Mouse (Mus musculus): Measurements from ENCODE around the gene Pnmal2. TPM values are rescaled to one million over a fixed set of nuclear protein-coding genes. Genes with fewer than 3 reads are reported as not detected.

Pnmal2 gene
- 2.6 and 5.7 TPM in 2 replicates for polyA plus RNA-seq (2016; fragmentation: Nextera tagmentation; extraction: Ambion mirVana)

- Histone ChIP-seq H3K27ac (peak within 1 kb of the TSS; percentile 86), H3K4me3 (peak within 1 kb of the TSS; percentile 72), H3K27me3 (ENCODE audit: low read depth, poor library complexity, severe bottlenecking) (peaks cover 47% of the 10 kb centered on the region), H3K36me3 (no peaks in the 10 kb centered on the region), H3K4me1 (peaks cover 49% of the 10 kb centered on the region), H3K9me3 (replicated peaks) (no peaks in the 10 kb centered on the region)
- DNase-seq (ENCODE audit: low spot score): peak; percentile 94
- WGBS: 16% methylated on average over 36 of the region's 36 CpGs
Observed at GRCm38 (mm10) chr7:16944061-16944807, at the start of gene Pnmal2. Gene Pnmal2 (plus strand): TSS chr7:16944682.

GRCm38 (mm10) chr7:16895000-16895399 lies 49.5 kb upstream of the Pnmal2 start:
- H3K9me3 ChIP-seq (replicated peaks): no peaks in the 10 kb centered on the region
- peaks cover 22% of the 10 kb centered on the region for H3K27me3 ChIP-seq (ENCODE audit: low read depth, poor library complexity, severe bottlenecking)
- peaks cover 57% of the 10 kb centered on the region for H3K4me1 ChIP-seq
- H3K4me3 ChIP-seq: peak overlapping the region; percentile 53
- under 1% methylated on average over 24 of the region's 24 CpGs for WGBS
- H3K27ac ChIP-seq: peak overlapping the region; percentile 65
- peak; percentile 91 for DNase-seq (ENCODE audit: low spot score)
- H3K36me3 ChIP-seq: peaks cover 14% of the 10 kb centered on the region

GRCm38 (mm10) chr7:16895511-16895910 lies 49.0 kb upstream of the Pnmal2 start:
- DNase-seq (ENCODE audit: low spot score): no peak
- no peaks in the 10 kb centered on the region for H3K9me3 ChIP-seq (replicated peaks)
- H3K36me3 ChIP-seq: peaks cover 14% of the 10 kb centered on the region
- H3K27me3 ChIP-seq (ENCODE audit: low read depth, poor library complexity, severe bottlenecking): peaks cover 24% of the 10 kb centered on the region
- peak overlapping the region; percentile 53 for H3K4me3 ChIP-seq
- WGBS: 31% methylated on average over 10 of the region's 10 CpGs
- peaks cover 57% of the 10 kb centered on the region for H3K4me1 ChIP-seq
- peak overlapping the region; percentile 65; the same call in 1 of the 2 replicates for H3K27ac ChIP-seq

GRCm38 (mm10) chr7:16900526-16900925 lies 44.0 kb upstream of the Pnmal2 start:
- peaks cover 36% of the 10 kb centered on the region for H3K4me1 ChIP-seq
- 27% methylated on average over 5 of the region's 5 CpGs for WGBS
- H3K27ac ChIP-seq: no peak overlapping the region
- DNase-seq (ENCODE audit: low spot score): no peak
- H3K36me3 ChIP-seq: peaks cover 14% of the 10 kb centered on the region
- H3K27me3 ChIP-seq (ENCODE audit: low read depth, poor library complexity, severe bottlenecking): 0 out of 2 replicates have a peak, but pooled peaks cover 3% of the 10 kb centered on the region
- 0 out of 2 replicates have a peak overlapping the region, but pooled peaks have one; percentile 16 for H3K4me3 ChIP-seq
- H3K9me3 ChIP-seq (replicated peaks): no peaks in the 10 kb centered on the region

GRCm38 (mm10) chr7:16903439-16903955 lies 41.0 kb upstream of the Pnmal2 start:
- Histone ChIP-seq H3K9me3 (replicated peaks) (no peaks in the 10 kb centered on the region), H3K27ac (peak overlapping the region; percentile 47; the same call in 1 of the 2 replicates), H3K4me1 (peaks cover 59% of the 10 kb centered on the region), H3K4me3 (no peak overlapping the region), H3K27me3 (ENCODE audit: low read depth, poor library complexity, severe bottlenecking) (0 out of 2 replicates have a peak, but pooled peaks cover 3% of the 10 kb centered on the region), H3K36me3 (no peaks in the 10 kb centered on the region)
- DNase-seq (ENCODE audit: low spot score): no peak
- 84% methylated on average over 2 of the region's 2 CpGs for WGBS

GRCm38 (mm10) chr7:16904120-16904675 lies 40.3 kb upstream of the Pnmal2 start:
- Histone ChIP-seq H3K4me1 (peaks cover 66% of the 10 kb centered on the region), H3K4me3 (no peak overlapping the region), H3K9me3 (replicated peaks) (no peaks in the 10 kb centered on the region), H3K27ac (peak overlapping the region; percentile 47), H3K27me3 (ENCODE audit: low read depth, poor library complexity, severe bottlenecking) (0 out of 2 replicates have a peak, but pooled peaks cover 8% of the 10 kb centered on the region), H3K36me3 (no peaks in the 10 kb centered on the region)
- no peak for DNase-seq (ENCODE audit: low spot score)
- WGBS: 54% methylated on average over 9 of the region's 10 CpGs

GRCm38 (mm10) chr7:16905491-16906021 lies 38.9 kb upstream of the Pnmal2 start:
- Histone ChIP-seq H3K27ac (peak overlapping the region; percentile 27; the same call in 1 of the 2 replicates), H3K4me3 (no peak overlapping the region), H3K4me1 (peaks cover 68% of the 10 kb centered on the region), H3K27me3 (ENCODE audit: low read depth, poor library complexity, severe bottlenecking) (0 out of 2 replicates have a peak, but pooled peaks cover 6% of the 10 kb centered on the region), H3K9me3 (replicated peaks) (no peaks in the 10 kb centered on the region), H3K36me3 (no peaks in the 10 kb centered on the region)
- WGBS: 20% methylated on average over 9 of the region's 9 CpGs
- DNase-seq (ENCODE audit: low spot score): no peak

- H3K4me3 ChIP-seq: no peak within 1 kb of the TSS
- peaks cover 62% of the 10 kb centered on the region for H3K4me1 ChIP-seq
- no peaks in the 10 kb centered on the region for H3K36me3 ChIP-seq
- no peak for DNase-seq (ENCODE audit: low spot score)
- no peaks in the 10 kb centered on the region for H3K9me3 ChIP-seq (replicated peaks)
- H3K27ac ChIP-seq: peak within 1 kb of the TSS; percentile 27
- 0 out of 2 replicates have a peak, but pooled peaks cover 5% of the 10 kb centered on the region for H3K27me3 ChIP-seq (ENCODE audit: low read depth, poor library complexity, severe bottlenecking)
- 16% methylated on average over 6 of the region's 6 CpGs for WGBS
Observed at GRCm38 (mm10) chr7:16906281-16906680, 38.2 kb upstream of the Pnmal2 start, which contains the start of gene Ptgir. Gene Ptgir (plus strand): TSS chr7:16906490.

- H3K9me3 ChIP-seq (replicated peaks): no peaks in the 10 kb centered on the region
- 93% methylated on average over 41 of the region's 41 CpGs for WGBS
- H3K27me3 ChIP-seq (ENCODE audit: low read depth, poor library complexity, severe bottlenecking): 0 out of 2 replicates have a peak, but pooled peaks cover 5% of the 10 kb centered on the region
- peaks cover 55% of the 10 kb centered on the region for H3K4me1 ChIP-seq
- no peak for DNase-seq (ENCODE audit: low spot score)
- H3K4me3 ChIP-seq: no peak overlapping the region
- H3K27ac ChIP-seq: peak overlapping the region; percentile 27; the same call in 1 of the 2 replicates
- no peaks in the 10 kb centered on the region for H3K36me3 ChIP-seq
Observed at GRCm38 (mm10) chr7:16906889-16907559, 37.5 kb upstream of the Pnmal2 start.

- 0 out of 2 replicates have a peak, but pooled peaks cover 5% of the 10 kb centered on the region for H3K27me3 ChIP-seq (ENCODE audit: low read depth, poor library complexity, severe bottlenecking)
- H3K4me3 ChIP-seq: no peak overlapping the region
- H3K27ac ChIP-seq: no peak overlapping the region
- no peak for DNase-seq (ENCODE audit: low spot score)
- 79% methylated on average over 7 of the region's 7 CpGs for WGBS
- H3K4me1 ChIP-seq: peaks cover 56% of the 10 kb centered on the region
- no peaks in the 10 kb centered on the region for H3K36me3 ChIP-seq
- no peaks in the 10 kb centered on the region for H3K9me3 ChIP-seq (replicated peaks)
Observed at GRCm38 (mm10) chr7:16907842-16908241, 36.6 kb upstream of the Pnmal2 start.

- Histone ChIP-seq H3K27ac (no peak overlapping the region), H3K36me3 (0 out of 2 replicates have a peak, but pooled peaks cover 3% of the 10 kb centered on the region), H3K4me3 (no peak overlapping the region), H3K9me3 (replicated peaks) (no peaks in the 10 kb centered on the region), H3K27me3 (ENCODE audit: low read depth, poor library complexity, severe bottlenecking) (0 out of 2 replicates have a peak, but pooled peaks cover 5% of the 10 kb centered on the region), H3K4me1 (peaks cover 56% of the 10 kb centered on the region)
- 54% methylated on average over 11 of the region's 11 CpGs for WGBS
- DNase-seq (ENCODE audit: low spot score): no peak
Observed at GRCm38 (mm10) chr7:16908367-16908766, 36.1 kb upstream of the Pnmal2 start.

- Histone ChIP-seq H3K36me3 (peaks cover 6% of the 10 kb centered on the region; the same call in 1 of the 2 replicates), H3K9me3 (replicated peaks) (no peaks in the 10 kb centered on the region), H3K4me1 (peaks cover 54% of the 10 kb centered on the region), H3K27ac (no peak overlapping the region), H3K27me3 (ENCODE audit: low read depth, poor library complexity, severe bottlenecking) (0 out of 2 replicates have a peak, but pooled peaks cover 5% of the 10 kb centered on the region), H3K4me3 (no peak overlapping the region)
- 70% methylated on average over 11 of the region's 11 CpGs for WGBS
- no peak for DNase-seq (ENCODE audit: low spot score)
Observed at GRCm38 (mm10) chr7:16908859-16909258, 35.6 kb upstream of the Pnmal2 start.

Measured in limb, embryonic 10.5 days (tissue).